Mouse (Mus musculus): Measurements from ENCODE around the gene Hdac9.

DNA sequence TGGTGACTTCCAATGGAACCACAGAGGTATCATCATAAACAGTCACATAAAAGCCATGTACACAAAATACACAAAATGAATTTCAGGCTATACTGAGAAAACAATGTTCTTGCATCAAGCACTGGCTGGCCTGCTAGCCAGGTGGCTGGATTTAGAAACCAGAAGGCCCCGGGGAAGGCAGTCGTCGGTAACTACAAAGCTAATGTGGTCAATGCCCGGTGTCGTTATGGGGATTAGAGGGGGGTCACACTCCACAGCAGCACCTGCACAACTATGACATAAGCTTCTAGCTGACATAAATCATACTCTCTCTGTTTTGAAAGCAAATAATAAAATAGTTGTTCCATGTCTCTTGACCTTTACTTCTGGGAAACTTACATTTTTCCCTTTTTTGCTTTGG lies 256.9 kb downstream of the Hdac9 start:
- TF ChIP-seq CTCF (conservative IDR thresholded peaks at IDR 0.05; ENCODE audit: insufficient read depth, insufficient read length, low read depth, low read length) (no peak), POLR2A (IDR thresholded peaks at IDR 0.05; ENCODE audit: low read depth, low read length) (no peak)
